Mouse (Mus musculus): ENCODE measurements at regions not wholly inside any gene's neighbourhood (a gene's known extent, or its start where the extent isn't known, plus 50 kb on each side); places are given as distances from the start of the nearest gene placed in this dataset.

DNA sequence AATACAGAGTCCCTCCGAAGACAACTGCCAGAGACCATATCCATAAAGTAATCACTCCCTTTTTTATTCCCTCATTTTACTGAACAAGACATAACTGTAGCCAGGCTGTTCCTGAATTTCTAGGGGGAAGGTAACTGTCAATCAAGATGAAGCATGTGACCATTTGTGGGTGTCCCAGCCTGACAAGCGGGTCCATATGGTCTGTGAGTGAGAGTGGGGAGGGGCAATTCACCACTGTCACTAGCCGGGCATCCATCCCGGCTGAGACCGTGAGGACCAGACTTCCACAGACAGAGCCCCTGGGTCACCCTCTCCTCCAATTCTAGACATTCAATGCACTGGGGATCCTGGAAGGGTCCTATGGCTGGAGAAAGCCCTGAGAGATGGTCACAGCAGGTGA lies 54.6 kb downstream of the Gm11733 start:
- no peak for DNase-seq (ENCODE audit: low spot score in 2 of 2)

DNA sequence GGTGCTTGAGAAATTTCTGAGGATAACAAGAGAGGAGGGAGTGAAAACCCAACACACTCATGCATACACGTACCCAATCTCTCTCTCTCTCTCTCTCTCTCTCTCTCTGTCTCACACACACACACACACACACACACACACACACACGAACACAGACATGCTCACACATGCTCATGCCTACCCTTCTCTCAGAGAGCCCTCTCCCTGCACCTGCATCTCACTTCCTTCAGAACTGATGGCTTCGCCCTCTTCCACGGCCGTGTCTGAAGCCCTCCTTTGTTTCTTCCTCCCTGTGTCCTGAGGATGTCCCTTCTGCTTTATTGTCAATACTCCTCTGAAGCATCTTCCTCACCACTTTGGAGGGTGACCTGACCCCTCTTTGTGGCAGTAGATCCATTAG lies 56.4 kb downstream of the Gm11733 start:
- no peak for DNase-seq (ENCODE audit: low spot score in 2 of 2)

DNA sequence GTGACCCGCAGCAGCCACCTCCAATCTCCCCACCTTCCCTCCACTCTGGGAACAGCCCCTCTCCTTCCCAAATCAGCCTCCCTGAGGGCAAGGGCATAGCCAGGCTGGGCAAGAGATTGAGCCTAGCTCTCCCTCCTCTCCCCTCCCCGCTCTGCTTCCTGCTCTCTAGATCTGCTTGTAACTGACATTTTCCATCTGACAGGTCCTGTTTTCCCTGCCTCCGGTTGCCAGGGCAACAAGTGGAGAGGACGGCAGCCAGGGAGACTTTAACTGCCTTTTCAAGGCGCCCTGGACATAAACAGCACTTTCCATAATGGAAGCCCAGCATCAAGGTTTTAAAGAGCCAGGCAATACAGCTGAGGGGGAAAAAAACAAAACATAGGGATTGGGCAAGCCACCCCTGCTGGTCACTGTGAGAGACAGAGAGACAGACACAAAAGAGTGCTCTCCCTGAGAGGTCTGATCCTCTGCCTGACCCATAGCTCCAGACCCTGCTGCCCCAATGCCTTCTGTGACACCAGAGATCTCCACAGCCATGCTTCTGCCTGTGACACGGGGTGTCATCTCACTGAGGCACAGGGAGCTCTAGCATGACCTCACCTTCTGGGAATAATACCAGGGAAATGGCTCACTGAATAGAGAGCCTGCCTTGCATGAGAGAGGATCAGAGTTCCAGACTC lies 57.2 kb downstream of the Gm11733 start:
- no peak for DNase-seq (ENCODE audit: low spot score in 2 of 2)

DNA sequence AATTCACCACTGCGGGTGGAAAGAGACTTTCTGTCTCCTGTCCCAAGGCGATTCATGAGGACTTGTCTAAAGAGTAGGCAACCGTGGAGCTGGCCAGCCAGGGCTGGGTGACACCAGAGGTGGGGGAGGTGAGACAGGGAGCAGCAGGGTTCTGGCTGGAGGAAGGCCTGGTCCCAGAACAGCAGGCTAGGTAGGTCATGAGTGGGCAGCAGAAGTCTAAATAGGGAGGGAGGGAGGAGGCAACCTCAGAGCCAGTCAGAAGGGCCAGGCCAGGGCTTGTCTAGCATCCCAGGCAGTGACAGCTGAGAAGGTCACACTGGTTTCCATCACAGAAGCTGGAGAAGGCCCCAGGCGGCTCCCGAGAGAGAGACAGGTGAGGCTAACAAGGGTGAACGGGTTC lies 59.0 kb downstream of the Gm11733 start:
- DNase-seq (ENCODE audit: low spot score in 2 of 2): no peak

DNA sequence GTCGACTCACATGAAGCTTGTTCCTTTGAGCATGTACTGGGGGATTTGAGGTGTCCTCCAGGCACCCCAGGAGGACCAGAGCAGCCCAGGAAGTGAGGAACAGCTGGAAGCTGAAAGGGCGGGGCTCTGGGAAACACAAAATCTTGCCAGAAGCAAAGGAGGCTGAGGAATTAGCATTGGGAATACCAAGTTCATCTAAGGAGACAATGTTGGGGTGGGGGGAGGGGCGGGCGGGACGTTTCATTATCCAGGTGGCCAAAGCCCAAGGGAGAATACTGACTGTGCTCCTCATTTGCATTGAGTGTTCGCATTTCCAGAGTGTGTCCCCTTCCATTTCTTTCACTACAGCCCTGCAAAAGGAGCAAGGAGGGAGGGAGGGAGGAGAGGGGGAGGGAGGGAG lies 60.3 kb downstream of the Gm11733 start:
- no peak for DNase-seq (ENCODE audit: low spot score in 2 of 2)

DNA sequence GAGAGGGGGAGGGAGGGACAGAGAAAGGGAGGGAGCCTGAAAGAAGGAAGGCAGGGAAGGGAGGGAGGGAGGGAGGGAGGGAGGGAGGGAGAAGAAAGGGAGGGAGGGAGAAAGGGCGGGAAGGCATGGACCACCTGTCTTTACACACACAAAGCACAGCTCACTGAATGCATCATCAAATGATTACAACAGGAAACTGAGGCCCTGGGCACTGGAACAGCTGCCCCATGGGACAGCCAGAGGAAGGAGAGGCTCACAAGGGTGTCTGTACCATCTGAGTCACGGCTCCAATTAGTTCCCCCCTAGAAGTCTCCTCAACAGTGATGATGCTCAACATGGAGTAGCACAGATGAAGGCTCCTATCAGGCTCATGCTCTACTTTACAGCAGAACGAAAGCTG lies 60.8 kb downstream of the Gm11733 start:
- no peak for DNase-seq (ENCODE audit: low spot score in 2 of 2)

DNA sequence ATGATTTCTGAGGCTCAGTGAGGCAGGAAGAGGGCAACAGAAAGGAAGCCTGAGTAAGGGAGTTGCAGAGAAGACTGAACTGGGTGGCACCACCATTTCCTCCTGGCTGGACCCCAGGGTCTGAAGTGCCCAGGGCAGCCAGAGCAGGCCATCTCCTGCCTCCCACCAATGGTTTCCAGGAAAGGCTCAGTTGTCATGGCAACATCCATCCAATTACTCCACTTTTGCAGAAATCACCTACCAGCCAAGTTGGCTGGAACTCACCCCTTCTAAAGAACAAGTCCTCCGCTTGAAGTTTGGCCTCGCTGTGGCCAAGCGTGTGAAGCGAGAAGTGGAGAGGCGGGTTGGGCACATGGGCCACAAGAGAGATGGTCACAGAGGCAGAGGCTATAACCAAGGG lies 67.8 kb downstream of the Gm11733 start:
- no peak for DNase-seq (ENCODE audit: low spot score in 2 of 2)

DNA sequence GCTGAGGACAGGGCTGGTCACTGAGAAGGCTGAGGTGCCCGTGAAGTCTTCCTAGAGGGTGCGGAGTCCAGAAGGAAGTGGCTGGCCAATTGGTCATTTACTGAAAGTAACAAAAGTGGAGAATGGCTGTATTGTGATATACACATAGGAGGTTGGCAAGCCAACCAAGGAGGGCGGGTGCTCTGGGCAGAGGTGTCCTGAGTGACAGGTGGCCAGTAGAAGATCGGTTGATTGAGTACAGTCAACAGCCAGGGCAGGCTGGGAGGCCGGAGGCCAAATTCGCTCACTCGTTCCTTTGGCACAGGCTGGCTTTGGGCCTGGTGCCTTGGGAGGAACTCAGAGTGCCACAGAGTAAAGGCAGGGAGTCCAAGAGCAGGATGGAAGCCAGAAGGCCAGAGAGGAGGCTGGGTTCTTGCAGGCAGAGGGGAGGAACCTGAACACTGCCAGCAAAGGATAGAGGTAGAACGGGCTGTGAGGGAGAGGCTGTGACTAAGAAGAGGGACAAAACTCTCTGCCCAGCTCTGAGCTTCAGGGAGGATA lies 68.3 kb downstream of the Gm11733 start:
- no peak for DNase-seq (ENCODE audit: low spot score in 2 of 2)

DNA sequence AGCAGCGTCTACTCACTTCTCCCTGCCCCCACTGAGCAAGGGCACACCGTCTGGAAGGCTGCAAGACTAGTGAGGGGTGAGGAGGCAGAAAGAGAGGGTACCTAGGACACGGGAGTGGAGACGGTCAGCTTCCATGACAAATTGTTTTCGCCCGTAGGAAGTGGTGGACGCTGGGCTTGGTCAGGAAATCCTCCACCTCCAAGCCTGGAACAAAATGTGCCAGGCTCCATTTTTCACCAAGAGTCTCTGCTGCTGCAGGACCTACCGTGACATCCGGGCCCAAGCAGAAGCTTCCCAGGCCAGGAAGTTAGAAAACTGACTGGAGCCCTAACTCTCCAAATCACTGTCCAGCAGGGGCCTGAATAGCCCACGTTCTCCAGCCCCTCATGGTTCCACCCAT lies 69.9 kb downstream of the Gm11733 start:
- DNase-seq (ENCODE audit: low spot score in 2 of 2): no peak

DNA sequence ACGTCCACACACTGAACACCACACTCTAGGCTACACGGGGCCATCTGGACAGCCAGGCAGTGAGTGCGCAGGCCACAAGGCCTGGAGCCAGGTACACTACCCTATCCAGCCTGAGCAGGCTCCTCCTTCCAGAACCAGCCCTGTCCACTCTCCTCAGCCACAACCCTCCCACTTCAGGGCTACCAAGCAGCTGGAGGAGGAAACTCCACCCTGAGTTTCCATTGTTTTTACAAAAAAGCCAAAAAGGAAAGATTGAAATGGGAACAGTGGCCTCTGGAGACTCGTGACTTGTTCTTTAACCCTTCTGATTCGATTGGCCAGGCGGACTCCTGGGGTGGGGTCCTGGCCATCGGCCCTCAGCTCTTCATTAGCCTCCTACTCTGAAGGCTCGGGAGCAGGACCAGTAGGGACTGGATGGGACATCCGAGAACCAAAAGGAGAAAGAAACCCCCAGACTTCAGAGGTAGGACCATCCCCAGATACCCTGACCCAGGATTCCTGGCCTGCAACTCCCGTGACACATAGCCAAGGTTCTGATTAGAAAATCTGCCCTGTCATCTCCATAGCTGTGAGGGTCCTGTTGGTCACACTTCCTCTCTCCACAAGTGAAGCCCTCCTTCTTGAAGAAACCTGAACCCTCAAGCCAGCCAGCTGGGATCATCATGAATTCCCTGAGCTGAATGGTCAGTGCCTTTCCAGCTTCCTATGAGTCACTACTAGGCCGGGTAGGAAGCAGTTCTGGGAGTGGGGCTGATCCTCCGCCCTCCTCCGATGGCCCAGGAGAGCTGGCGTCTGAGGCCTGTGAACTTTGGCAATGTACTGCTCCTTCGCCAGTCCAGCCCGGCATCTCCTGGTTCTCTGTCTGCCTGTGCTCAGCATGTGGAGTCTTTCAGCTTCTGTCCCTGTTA lies 73.6 kb downstream of the Gm11733 start:
- DNase-seq (ENCODE audit: low spot score in 2 of 2): no peak

DNA sequence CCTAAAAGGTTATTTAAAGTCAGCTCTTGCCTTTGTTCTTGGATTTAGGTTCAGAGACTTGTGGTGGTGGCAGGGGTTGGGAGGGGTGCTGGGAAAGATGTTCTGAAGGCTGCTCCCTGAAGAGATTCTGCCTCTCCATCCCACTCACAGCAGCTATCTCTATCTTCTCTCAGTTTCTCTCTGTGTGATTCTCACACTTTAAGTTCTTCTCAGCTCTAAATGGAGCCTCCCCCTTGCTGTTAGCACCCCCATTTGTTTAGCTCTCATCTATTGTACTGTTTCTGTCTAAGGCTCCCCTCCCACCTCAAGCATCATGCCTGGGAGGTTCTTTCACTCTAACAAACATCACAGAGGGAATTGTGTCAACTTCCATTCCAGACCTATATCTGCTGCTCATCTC lies 75.7 kb downstream of the Gm11733 start:
- no peak for DNase-seq (ENCODE audit: low spot score in 2 of 2)

DNA sequence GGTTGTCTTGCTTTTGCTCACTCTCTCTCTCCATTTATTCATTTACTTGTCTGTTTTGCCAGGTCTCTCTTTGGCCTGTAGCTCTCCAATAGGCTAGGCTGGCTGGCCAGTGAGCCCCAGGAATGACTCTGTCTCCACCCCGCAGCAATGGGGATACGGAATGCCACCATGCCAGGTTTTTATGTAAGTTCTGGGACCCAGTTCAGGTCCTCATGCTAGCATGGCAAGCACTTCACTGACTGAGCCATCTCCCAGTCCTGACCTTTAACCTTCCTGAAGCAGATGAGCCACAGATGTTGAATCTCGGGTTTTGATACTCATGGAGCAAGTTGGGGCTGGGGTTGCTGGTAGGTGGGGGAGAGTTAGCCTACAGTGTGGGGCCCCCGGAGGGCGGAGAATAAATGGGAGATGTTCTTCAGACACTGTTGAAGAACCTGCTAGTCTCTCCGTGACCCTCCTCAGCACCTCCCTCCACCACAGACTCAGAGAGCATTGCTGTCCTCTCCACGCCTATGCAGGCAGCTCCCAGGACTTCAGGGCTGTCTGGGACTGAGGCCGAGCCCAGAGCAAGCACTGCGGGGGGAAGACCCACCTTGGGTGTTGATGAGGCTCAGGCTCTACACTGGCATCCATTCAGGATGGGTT lies 83.9 kb downstream of the Gm11733 start:
- no peak for DNase-seq (ENCODE audit: low spot score in 2 of 2)

DNA sequence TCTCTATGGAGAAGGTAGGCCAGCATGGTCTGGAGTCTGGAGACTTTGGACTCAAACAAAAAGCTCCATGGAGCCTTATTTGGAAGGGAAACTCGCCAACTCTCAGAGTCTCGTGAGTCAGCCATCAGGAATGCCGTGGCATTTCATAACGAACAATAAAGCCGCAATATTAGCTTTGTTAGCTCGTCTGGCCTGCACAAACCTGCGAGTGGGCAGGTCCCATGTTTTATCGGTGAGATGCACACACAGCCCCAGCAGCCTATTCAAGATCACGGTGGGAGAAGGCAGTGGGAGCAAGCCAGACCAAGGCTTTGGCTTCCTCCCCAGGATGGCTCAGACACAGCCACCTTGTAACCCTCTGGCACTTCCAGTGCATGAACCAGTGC lies 84.4 kb downstream of the Gm11733 start:
- DNase-seq (ENCODE audit: low spot score in 2 of 2): no peak

DNA sequence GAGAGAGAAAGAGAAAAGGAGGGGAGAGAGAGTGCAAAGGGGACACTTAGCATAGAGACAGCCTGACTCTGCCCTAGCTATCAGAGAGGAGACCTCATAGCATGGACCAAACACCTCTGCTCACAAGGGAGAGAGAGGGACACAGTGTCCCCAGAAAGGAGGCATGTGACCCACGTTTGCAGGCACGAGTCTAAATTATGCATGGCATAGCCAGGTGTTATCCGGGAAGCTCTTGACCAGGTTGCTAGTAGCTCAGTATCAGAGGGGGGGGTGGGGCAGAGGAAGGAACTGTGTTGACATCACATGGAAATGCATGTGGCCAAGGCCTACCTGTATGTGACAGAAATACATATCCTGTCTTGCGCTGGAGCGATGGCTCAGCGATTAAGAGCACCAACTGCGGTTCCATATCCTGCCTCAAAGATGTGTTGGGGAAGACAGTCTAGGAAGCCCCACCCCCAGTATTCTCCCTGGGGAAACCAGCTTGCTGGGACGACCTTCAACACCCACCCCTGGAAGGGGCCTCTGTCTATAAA lies 84.5 kb upstream of the Tnrc6c start:
- no peak for DNase-seq (ENCODE audit: low spot score in 2 of 2)

DNA sequence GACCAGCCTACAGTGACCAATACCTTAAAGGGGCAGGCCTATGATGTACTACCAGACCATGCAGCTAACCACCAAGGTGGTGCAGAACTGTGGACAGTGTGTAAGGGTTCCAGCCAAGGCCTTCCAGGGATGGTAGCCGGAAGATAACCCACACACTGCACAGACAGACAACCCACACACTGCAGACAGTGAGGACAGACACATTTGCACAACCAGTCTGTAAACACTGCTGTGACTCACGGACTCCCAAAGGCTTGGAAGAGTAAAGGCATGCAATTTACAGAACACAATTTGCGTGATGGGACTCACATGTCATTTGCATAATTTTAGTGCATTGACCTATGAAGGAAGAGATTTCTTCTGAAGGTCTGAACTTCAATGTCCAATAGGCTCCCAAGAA lies 82.2 kb upstream of the Tnrc6c start:
- no peak for DNase-seq (ENCODE audit: low spot score in 2 of 2)

DNA sequence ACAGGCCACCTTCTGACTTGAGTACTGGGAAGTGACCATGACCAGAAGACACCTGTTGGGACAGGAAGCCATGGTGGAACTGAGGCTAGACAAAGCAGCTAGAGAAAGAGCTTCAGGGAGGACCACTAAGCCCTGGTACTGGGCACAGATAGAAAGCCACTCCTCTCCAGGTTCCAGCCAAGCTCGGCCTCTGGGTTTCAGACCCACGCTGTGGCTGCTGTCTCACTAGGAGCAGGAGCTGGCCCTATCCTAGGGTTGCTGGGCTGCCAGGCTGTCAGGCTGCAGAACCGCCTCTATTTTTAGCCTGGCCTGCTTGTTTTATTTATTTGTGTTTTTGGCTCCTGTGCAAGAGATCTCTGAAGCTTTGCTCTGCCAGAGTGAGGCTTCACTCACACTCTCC lies 79.4 kb upstream of the Tnrc6c start:
- no peak for DNase-seq (ENCODE audit: low spot score in 2 of 2)

DNA sequence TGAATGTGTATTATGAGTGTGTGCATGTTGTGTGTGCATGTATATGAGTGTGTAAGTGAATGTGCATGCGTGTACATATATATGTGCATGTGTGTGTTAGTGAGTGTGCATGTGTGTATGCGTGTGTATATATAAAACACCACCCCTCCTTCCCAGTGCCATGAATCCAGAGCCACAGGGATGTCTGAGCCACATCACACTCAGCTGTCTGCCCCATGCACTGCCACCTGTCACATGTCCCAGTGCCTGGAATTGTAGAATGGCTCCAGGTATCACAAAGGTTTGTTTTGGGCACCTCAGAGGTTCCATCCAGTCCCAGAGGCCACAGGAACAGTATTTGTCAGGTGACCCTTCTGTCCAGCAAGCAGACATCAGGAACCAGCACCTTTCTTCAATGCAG lies 75.0 kb upstream of the Tnrc6c start:
- no peak for DNase-seq (ENCODE audit: low spot score in 2 of 2)

DNA sequence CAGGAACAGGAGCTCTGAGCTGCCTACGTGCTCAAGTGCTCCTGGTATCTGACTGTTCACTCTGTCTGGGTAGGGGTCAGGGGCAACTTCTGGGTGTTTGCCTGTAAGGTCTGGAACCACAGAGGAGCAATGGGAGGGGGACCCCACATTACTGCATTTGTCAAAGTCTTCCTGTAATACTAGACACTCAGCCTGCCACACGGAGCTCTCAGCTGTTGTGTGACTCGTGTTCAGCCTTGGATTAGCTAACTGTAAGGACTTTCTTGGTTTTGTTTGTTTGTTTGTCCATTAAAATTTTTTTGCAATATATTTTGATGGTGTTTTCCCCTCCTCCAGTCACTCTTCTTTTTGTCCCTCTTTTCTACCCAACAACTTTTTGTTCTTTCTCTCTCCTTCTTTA lies 74.4 kb upstream of the Tnrc6c start:
- DNase-seq (ENCODE audit: low spot score in 2 of 2): no peak

DNA sequence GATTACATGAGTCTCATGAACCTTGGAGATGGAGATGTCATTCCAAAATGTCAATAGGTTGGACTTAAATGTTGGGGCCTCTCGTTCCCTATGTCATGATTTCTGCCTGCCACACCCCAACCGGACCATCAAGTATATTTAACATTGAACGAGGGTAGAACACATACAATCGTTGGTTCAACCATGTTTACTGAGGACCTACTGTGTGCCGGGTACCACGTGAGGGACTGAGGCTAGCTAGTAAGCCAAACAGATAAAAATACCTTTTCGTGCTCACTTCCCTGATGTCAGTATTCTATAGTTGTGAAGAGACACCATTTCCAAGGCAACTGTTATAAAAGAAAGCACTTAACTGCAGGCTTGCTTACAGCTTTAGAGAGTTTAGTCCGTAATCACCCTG lies 70.6 kb upstream of the Tnrc6c start:
- no peak for DNase-seq (ENCODE audit: low spot score in 2 of 2)

DNA sequence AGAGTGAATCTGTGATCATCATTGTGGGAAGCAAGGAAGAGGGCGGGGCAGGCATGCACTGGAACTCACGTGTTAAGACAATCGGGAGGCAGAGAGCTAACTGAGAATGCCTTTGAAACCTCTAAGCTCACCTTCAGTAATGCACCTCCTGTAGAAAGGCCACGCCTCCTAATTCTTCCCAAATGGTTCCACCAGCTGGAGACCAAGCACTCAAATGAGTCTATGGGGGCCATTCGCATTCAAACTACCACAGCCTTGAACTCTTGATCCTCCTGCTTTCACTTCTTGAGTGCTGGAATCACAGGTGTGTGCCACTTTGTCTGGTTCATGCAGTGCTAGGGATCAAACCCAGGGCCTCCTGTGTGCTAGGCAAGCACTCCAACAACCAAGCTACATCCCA lies 68.5 kb upstream of the Tnrc6c start:
- no peak for DNase-seq (ENCODE audit: low spot score in 2 of 2)

DNA sequence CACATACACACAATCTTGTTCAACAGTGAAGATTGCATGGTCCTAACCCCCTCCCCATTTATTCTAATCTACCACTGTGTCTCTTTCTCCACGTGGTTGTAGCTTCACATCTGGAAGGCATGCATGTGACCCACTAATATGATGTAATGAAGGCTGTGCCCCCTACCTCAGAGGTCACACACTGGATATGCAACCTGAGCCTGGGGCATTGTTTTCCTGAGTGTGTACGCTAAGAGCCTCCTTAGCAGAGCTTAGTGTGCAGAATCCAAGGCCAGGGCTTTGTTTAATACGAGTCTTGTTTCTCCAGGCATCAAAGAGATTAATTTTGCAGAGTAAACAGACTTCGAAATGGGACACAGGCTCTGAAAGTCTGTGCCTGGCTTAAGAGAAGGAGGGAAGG lies 68.0 kb upstream of the Tnrc6c start:
- DNase-seq (ENCODE audit: low spot score in 2 of 2): no peak

DNA sequence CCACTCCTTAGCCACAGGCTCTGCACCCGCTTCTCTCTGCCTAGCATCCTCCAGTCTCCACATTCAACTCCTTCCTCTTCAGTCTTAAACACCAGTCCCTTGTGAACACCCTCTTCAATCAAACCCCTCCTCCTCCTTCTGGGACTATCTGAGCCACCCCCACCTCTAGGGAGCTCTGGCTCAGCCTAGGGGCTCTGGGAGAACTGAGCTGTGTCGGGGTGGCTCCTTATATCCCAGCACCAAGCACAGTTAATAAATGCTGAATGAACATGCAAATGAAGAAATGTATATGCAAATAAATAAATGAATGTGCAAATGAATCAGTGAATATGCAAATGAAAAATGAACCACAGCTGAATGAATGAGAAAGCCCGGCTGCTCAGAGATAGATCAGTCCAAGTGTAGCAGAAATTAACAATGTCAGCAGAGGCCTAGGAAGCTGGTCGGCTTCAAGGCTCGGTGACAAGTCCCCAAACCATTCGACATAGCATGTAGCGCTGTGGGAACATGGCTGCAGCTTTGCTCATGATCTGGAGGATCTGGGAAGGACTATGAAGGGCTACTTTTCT lies 67.1 kb upstream of the Tnrc6c start:
- DNase-seq (ENCODE audit: low spot score in 2 of 2): no peak
